Mouse (Mus musculus) liver, embryonic 14.5 days (tissue): ENCODE measurements around the gene Sytl2. TPM values are rescaled to one million over a fixed set of nuclear protein-coding genes. Genes with fewer than 3 reads are reported as not detected.

Experiments
- ATAC-seq: fragments of 200-750 bp; cut with Nextera tagmentation; 2 replicates; pipeline ENCODE4 v1.8.0; 2017; ENCODE audit warnings: moderate number of reproducible peaks, mild to moderate bottlenecking, moderate library complexity; ENCODE audit not compliant: insufficient read depth
- DNase-seq, 3 experiments: peaks; one replicate each; pipeline ENCODE4 v3.0.0-alpha.2; 2012 to 2013; ENCODE audit warnings: low read depth in 3 of 3, low spot score in 3 of 3
- H3K27ac ChIP-seq: fragments of 300-500 bp; sonication (generic); 2 replicates; pipeline ENCODE4 v1.5.1; 2014; ENCODE audit warnings: moderate library complexity, mild to moderate bottlenecking, control low read depth, inconsistent platforms
- H3K27me3 ChIP-seq: fragments of 300-500 bp; sonication (generic); 2 replicates; pipeline ENCODE4 v1.6.1; 2014; ENCODE audit warnings: mild to moderate bottlenecking, low read length, moderate library complexity; ENCODE audit not compliant: control insufficient read depth, insufficient read depth
- H3K36me3 ChIP-seq: fragments of 300-500 bp; sonication (generic); replicated peaks from 2 replicates; pipeline ENCODE4 v1.6.1; 2014; ENCODE audit warnings: low read depth; ENCODE audit not compliant: control insufficient read depth, insufficient read depth
- H3K4me1 ChIP-seq, 2 experiments: fragments of 200-500 bp in 1 of 2; fragments of 300-500 bp in 1 of 2; sonication (generic) in 1 of 2; replicated peaks; 2 replicates each; pipeline ENCODE4 v1.6.1; 2012 to 2014; ENCODE audit warnings: antibody characterized with exemption in 1 of 2, inconsistent platforms in 1 of 2, low read length in 1 of 2; ENCODE audit not compliant: control insufficient read depth in 2 of 2, insufficient read depth in 2 of 2
- H3K4me2 ChIP-seq: fragments of 300-500 bp; sonication (generic); 2 replicates; pipeline ENCODE4 v1.6.1; 2014; ENCODE audit warnings: low read depth, mild to moderate bottlenecking, control low read depth, moderate library complexity
- H3K4me3 ChIP-seq, 2 experiments: fragments of 200-500 bp in 1 of 2; fragments of 300-500 bp in 1 of 2; sonication (generic) in 1 of 2; 2 replicates each; pipeline ENCODE4 v1.5.1; 2012 to 2014; ENCODE audit warnings: low read depth in 2 of 2, low read length in 2 of 2, mild to moderate bottlenecking in 2 of 2, control low read depth in 1 of 2, inconsistent platforms in 1 of 2, moderate library complexity in 1 of 2; ENCODE audit not compliant: insufficient read depth in 1 of 2
- H3K9ac ChIP-seq: fragments of 300-500 bp; sonication (generic); replicated peaks from 2 replicates; pipeline ENCODE4 v1.6.1; 2014; ENCODE audit warnings: mild to moderate bottlenecking, control low read depth, moderate library complexity
- H3K9me3 ChIP-seq: fragments of 300-500 bp; sonication (generic); 2 replicates; pipeline ENCODE4 v1.6.1; 2016; ENCODE audit warnings: low read length, mixed read lengths; ENCODE audit not compliant: control insufficient read depth
- CTCF ChIP-seq: IDR thresholded peaks from 2 replicates; pipeline ENCODE4 v1.5.1; 2016; ENCODE audit warnings: antibody characterized with exemption, low read depth, control low read depth
- EP300 ChIP-seq: IDR thresholded peaks from 2 replicates; pipeline ENCODE4 v1.6.1; 2016; ENCODE audit warnings: antibody characterized with exemption, low read depth
- WGBS: fragments of 180-500 bp; shearing (Covaris S2); extraction: QIAGEN DNeasy Blood & Tissue Kit; methylation state at CpG from one replicate; pipeline ENCODE4 v1.1.7; 2014; ENCODE audit not compliant: insufficient replicate concordance; 5-methylcytosine and 5-hydroxymethylcytosine counted together
- polyA plus RNA-seq, 2 experiments: library from polyadenylated mRNA; depleted of rRNA in 1 of 2; stranded (reverse) in 1 of 2; unstranded in 1 of 2; fragments of >200 nt; fragmentation: Nextera tagmentation in 1 of 2; extraction: Ambion mirVana in 1 of 2; gene quantifications; 2 replicates each; pipeline versions ENCODE4 v1.2.1 to v1.2.3; 2012 to 2014

Sytl2 gene
- polyA plus RNA-seq, 2 experiments = 0.38 to 0.45 TPM

DNA sequence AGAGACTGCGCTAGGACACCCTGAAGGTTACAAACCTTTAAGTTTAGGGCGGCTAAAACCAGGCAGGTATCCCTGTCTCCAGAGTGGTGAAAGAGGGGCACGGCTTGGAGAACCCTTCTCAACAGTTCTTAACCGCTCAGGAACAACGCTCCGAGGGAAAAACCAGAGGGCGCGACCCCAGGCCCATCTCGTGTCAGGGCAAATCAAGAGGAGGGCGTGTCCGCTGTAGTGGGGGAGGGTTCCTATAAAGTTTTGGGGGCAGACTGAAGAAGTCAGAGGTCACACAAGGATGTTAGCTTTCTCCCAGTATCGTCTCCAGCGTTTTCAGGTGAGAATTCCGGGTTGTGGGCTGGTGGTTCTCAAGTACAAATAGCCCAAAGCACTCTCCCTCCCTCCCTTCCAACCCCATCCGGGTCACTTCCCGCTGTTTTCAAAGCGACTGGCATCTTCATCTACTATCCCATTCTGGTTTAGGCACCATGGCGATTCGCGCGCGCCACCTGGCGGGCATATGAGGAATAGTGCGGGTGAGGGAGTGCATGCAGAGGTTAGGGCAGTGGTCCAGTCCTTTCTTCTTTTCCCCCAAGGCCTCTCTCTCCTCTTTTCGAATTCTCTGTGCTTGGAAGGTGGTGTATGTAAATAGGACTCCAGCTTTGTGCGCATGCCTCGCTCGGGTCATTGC lies 36.6 kb upstream of the Sytl2 start, which contains the start of gene Ccdc83:
TSS of gene Ccdc83 (minus strand) at position 489 of the 682 bp plus-strand sequence.
- Histone ChIP-seq H3K9ac (no peak within 1 kb of the TSS; the same call in 1 of the 2 replicates), H3K4me1 (peaks cover 2 to 3% of the 10 kb centered on the region in 2 experiments; a peak in 1 of 4 replicates), H3K27me3 (no peaks in the 10 kb centered on the region), H3K4me3 (peak within 1 kb of the TSS; percentile 6 to 31; a peak in 2 of 4 replicates), H3K9me3 (no peaks in the 10 kb centered on the region), H3K27ac (no peak within 1 kb of the TSS), H3K36me3 (no peaks in the 10 kb centered on the region), H3K4me2 (peak within 1 kb of the TSS; percentile 53)
- ATAC-seq (peak; percentile 64; the same call in 1 of the 2 replicates), DNase-seq (peak; percentile 41 to 45 (median 45))
- peak; percentile 99 for TF ChIP-seq CTCF
- TF ChIP-seq EP300 = no peak
- 8% methylated on average over 28 of the region's 28 CpGs for WGBS

DNA sequence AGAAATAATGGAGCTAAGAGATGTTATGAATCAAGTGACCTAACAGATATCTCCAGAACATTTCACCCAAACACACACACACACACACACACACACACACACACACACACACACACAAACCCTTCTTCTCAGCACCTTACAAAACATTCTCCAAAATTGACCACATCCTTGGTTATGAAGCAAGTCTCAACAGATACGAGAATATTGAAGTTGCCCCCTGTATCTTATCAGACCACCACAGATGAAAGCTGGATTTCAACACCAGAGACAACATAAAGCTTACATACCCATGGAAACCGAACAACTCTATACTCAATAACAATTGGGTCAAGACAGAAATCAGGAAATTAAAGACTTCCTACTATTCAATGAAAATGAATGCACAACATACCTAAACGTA lies 31.9 kb upstream of the Sytl2 start:
- Histone ChIP-seq H3K9me3 (no peaks in the 10 kb centered on the region), H3K4me2 (no peak overlapping the region), H3K27ac (no peak overlapping the region), H3K27me3 (no peaks in the 10 kb centered on the region), H3K4me1 (peaks cover 0 to 2% of the 10 kb centered on the region in 2 experiments; a peak in 1 of 4 replicates), H3K9ac (no peak overlapping the region), H3K36me3 (no peaks in the 10 kb centered on the region), H3K4me3 (no peak overlapping the region)
- no peak for TF ChIP-seq CTCF
- TF ChIP-seq EP300 = no peak
- ATAC-seq (no peak), DNase-seq (no peak)
- WGBS = 26% methylated on average over 3 of the region's 3 CpGs

DNA sequence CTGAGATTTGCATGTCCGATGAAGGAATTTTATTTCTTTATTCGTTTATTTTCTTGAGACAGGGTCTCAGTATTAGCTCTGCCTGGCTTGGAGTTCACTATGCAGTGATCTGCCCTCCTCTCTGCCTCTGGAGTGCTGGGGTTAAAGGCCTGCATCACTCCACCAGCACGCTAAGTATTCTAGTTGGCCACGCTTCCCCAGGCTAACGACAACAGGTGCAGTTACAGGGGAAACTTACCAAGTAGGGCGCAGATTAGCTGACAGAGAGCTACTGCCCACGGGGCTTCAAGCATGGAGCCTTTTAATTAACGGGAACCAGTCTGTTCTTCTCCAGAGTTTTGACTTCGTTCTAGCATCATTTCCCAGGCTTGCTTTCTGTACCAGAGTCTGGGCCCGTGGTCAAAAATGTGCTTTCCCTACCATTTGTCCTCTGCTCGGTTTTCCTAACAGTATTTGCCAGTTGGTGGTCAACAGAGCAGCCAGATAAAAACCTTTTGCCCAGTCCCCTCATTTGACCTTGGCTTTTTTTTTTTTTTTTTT lies 27.4 kb upstream of the Sytl2 start:
- WGBS = 46% methylated on average over 11 of the region's 11 CpGs
- TF ChIP-seq EP300 (no peak), CTCF (no peak)
- no peak for ATAC-seq
- Histone ChIP-seq H3K36me3 (no peaks in the 10 kb centered on the region), H3K4me3 (no peak overlapping the region), H3K27ac (no peak overlapping the region), H3K4me1 (no peaks in the 10 kb centered on the region), H3K9ac (no peak overlapping the region), H3K27me3 (no peaks in the 10 kb centered on the region), H3K4me2 (no peak overlapping the region), H3K9me3 (no peaks in the 10 kb centered on the region)
- DNase-seq = no peak

DNA sequence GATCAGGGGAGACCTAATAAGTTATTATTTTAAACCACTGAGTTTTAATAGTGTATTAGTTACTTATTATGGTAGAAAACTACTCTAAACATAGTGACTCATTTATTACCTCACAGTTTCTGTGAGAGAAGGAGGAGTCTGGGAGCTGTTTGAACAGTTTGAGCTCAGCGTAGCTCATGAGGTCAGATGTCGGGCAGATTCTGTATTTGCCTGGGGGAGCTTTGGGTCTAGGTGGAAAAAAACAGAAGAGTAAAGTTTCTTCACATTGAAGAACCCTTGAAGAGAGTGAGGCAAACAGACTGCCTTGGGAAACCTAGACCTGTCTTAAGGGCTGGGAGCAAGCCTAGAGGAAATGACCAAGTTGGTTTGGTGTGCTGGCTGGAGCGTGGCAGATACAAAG lies 24.8 kb upstream of the Sytl2 start:
- WGBS = 51% methylated on average over 3 of the region's 3 CpGs
- Histone ChIP-seq H3K4me3 (no peak overlapping the region), H3K4me1 (no peaks in the 10 kb centered on the region), H3K9ac (no peak overlapping the region), H3K9me3 (no peaks in the 10 kb centered on the region), H3K4me2 (no peak overlapping the region), H3K27ac (no peak overlapping the region), H3K27me3 (no peaks in the 10 kb centered on the region), H3K36me3 (no peaks in the 10 kb centered on the region)
- DNase-seq = no peak
- TF ChIP-seq CTCF (no peak), EP300 (no peak)
- no peak for ATAC-seq

DNA sequence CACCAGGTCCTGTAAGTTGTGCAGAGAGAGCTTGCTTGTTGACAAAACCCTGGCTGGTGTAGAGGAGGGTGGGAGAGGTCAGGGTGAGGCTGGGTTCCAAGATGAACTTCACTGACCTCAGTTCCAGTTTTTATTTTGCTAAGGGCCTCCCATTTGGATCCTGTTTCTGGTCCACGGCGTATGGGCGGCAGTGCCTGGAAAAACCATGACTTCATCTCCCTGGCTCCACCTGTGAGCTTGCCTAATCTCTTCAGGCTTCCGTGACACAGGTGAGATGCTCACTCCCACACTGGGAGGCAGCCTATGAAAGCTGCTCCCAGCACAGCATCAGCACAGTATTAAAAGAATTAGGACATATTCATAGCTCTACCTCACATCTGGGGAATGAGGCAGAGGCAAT lies 24.3 kb upstream of the Sytl2 start:
- Histone ChIP-seq H3K4me3 (no peak overlapping the region), H3K4me1 (no peaks in the 10 kb centered on the region), H3K36me3 (no peaks in the 10 kb centered on the region), H3K27ac (no peak overlapping the region), H3K27me3 (no peaks in the 10 kb centered on the region), H3K9ac (no peak overlapping the region), H3K9me3 (no peaks in the 10 kb centered on the region), H3K4me2 (no peak overlapping the region)
- TF ChIP-seq EP300 (no peak), CTCF (no peak)
- WGBS = 48% methylated on average over 4 of the region's 4 CpGs
- ATAC-seq (no peak), DNase-seq (no peak)
